Mouse (Mus musculus) testis, adult 2 months (tissue): ENCODE measurements around the gene H2-Q6.
"Not testable (repeated sequence)": the region's sequence is repeated elsewhere in the genome, so short reads cannot be mapped to it uniquely, and the experiment has no call there.

Experiments used
- CTCF ChIP-seq: fragments of 200-500 bp; IDR thresholded peaks from 2 replicates; pipeline ENCODE4 v1.5.1; 2012; ENCODE audit warnings: low read depth, mild to moderate bottlenecking, inconsistent platforms, low read length, moderate library complexity; ENCODE audit not compliant: control insufficient read depth, insufficient read depth, insufficient replicate concordance
- POLR2A ChIP-seq: fragments of 200-500 bp; IDR thresholded peaks from 2 replicates; pipeline ENCODE4 v1.6.1; 2012; ENCODE audit warnings: low read depth, mild to moderate bottlenecking, inconsistent platforms, low read length, moderate library complexity; ENCODE audit not compliant: control insufficient read depth

GRCm38 (mm10) chr17:35458247-35458646 is 33.6 kb downstream of the H2-Q6 start:
- not testable (repeated sequence) for TF ChIP-seq CTCF, POLR2A
